27 mouse cellular contexts compared by ENCODE assay signal in the genomic region with DNA sequence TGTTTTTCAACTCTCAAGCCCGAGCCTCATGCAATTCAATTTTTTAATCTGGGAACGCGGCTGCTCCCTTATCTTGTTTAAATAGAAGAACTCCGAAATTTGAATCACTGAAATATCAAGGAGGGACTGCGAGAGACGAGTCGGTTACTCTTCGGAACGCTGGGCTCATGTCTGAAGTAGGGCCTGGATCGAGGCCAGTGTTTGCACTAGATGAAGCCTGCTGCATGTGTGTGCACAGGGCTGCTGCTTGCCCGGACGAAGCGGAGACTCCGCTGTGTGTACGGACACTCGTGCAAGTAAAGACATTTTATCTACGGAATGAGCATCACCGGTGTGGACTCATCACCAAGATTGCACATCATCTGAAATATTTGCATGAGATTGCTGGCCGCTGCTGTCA.
DNase-seq lines count a peak whose midpoint lies in the region; ATAC-seq and TF ChIP-seq lines count a peak whose summit lies in the region.
"Had no signal": no experiment of that assay in that cellular context is flagged by ENCODE, and none has a peak within 500 bp of the region (broad histone marks: within the 10 kb centered on the region; RNA-seq: fewer than 3 reads in every experiment).

No protein-coding gene starts in this region.

- no peak overlapping the region for H3K9ac ChIP-seq in liver, adult 2 months (ENCODE audit: low read depth, low read length)
- no peak overlapping the region for H3K9ac ChIP-seq in liver, embryonic 12.5 days
- H3K9ac ChIP-seq: embryonic facial prominence, embryonic 13.5 days; heart, embryonic 13.5 days; hindbrain, embryonic 13.5 days; lung, embryonic 15.5 days; neural tube, embryonic 15.5 days had no signal

- no peaks in the 10 kb centered on the region for H3K27me3 ChIP-seq in liver, adult 2 months (ENCODE audit: control insufficient read depth, insufficient read depth, low read length)
- H3K27me3 ChIP-seq in liver, embryonic 12.5 days (replicated peaks) = peaks cover 7% of the 10 kb centered on the region
- H3K27me3 ChIP-seq: heart, embryonic 13.5 days; hindbrain, embryonic 13.5 days; lung, embryonic 15.5 days; neural tube, embryonic 15.5 days had no signal

- H3K4me2 ChIP-seq in liver, embryonic 12.5 days = no peak overlapping the region
- H3K4me2 ChIP-seq: embryonic facial prominence, embryonic 13.5 days; heart, embryonic 13.5 days; hindbrain, embryonic 13.5 days; liver, embryonic 11.5 days; lung, embryonic 15.5 days; neural tube, embryonic 15.5 days had no signal

- no peaks in the 10 kb centered on the region for H3K9me3 ChIP-seq in liver, embryonic 12.5 days (replicated peaks)
- H3K9me3 ChIP-seq: embryonic facial prominence, embryonic 13.5 days; heart, embryonic 13.5 days; hindbrain, embryonic 13.5 days; lung, embryonic 15.5 days; neural tube, embryonic 15.5 days had no signal

- H3K27ac ChIP-seq in liver, adult 2 months (replicated peaks; ENCODE audit: insufficient read depth, low read depth, low read length) = no peak overlapping the region
- no peak overlapping the region for H3K27ac ChIP-seq in liver, embryonic 12.5 days
- H3K27ac ChIP-seq: embryonic facial prominence, embryonic 13.5 days; heart, adult 2 months; heart, embryonic 13.5 days; hindbrain, embryonic 13.5 days; kidney, postnatal 0 days; lung, embryonic 15.5 days; neural tube, embryonic 15.5 days had no signal

- no peak for TF ChIP-seq POLR2A in liver, adult 2 months (IDR thresholded peaks at IDR 0.05; ENCODE audit: extremely low read depth, insufficient read depth, low read length)
- no peak for TF ChIP-seq POLR2A in brain, embryonic 14.5 days (IDR thresholded peaks at IDR 0.05; ENCODE audit: borderline replicate concordance, extremely low read depth, insufficient read depth, insufficient read length, poor library complexity, severe bottlenecking)

- H3K79me2 ChIP-seq in liver, adult 2 months (ENCODE audit: control insufficient read depth, insufficient read depth, low read length) = no peaks in the 10 kb centered on the region

- no peak for TF ChIP-seq CTCF in liver, adult 2 months (IDR thresholded peaks at IDR 0.05; ENCODE audit: low read depth, low read length)
- TF ChIP-seq CTCF in brain, embryonic 14.5 days (IDR thresholded peaks at IDR 0.05; ENCODE audit: borderline replicate concordance, extremely low read depth, insufficient read depth, insufficient read length) = no peak

- DNase-seq in liver, adult 2 months (ENCODE audit: extremely low read depth, low read depth, low spot score) = peak; percentile 12
- DNase-seq in brain, embryonic 14.5 days (ENCODE audit: low read depth) = peak; percentile 68
- peak; percentile 21 to 40 for DNase-seq in lung, adult 18-20 months
- DNase-seq in lung, postnatal 14 days = peak; percentile 40
- DNase-seq in layer of hippocampus, adult 9-11 months = no peak
- DNase-seq in thymus, adult 18-20 months = no peak
- DNase-seq: adrenal gland, adult 2 months; cerebellum, adult 2 months; cerebellum, postnatal 36 days; embryo, embryonic 11 days; gastrocnemius, postnatal 25 days; heart, adult 2 months; heart, postnatal 14 days; kidney, adult 18-20 months; right cerebral cortex, adult 18-20 months; spleen, adult 18-20 months; thymus, postnatal 4 days had no signal

- no peaks in the 10 kb centered on the region for H3K36me3 ChIP-seq in liver, adult 2 months (ENCODE audit: control insufficient read depth, insufficient read depth, low read length)
- no peaks in the 10 kb centered on the region for H3K36me3 ChIP-seq in liver, embryonic 12.5 days
- H3K36me3 ChIP-seq: embryonic facial prominence, embryonic 13.5 days; heart, embryonic 13.5 days; hindbrain, embryonic 13.5 days; lung, embryonic 15.5 days; neural tube, embryonic 15.5 days had no signal

- ATAC-seq in liver, embryonic 12.5 days = no peak
- ATAC-seq: inflammation-experienced regulatory T-cells, adult 6 months had no signal

- H3K4me1 ChIP-seq in liver, adult 2 months (ENCODE audit: control insufficient read depth, insufficient read depth, low read length) = no peaks in the 10 kb centered on the region
- no peaks in the 10 kb centered on the region for H3K4me1 ChIP-seq in liver, embryonic 12.5 days

- WGBS in liver, adult 2 months = 28% methylated on average over 19 of the region's 19 CpGs
- 67% methylated on average over 19 of the region's 19 CpGs for WGBS in liver, embryonic 12.5 days (ENCODE audit: insufficient replicate concordance)

- no peak overlapping the region for H3K4me3 ChIP-seq in liver, adult 2 months (ENCODE audit: insufficient read depth, low read depth, low read length)
- no peak overlapping the region for H3K4me3 ChIP-seq in liver, embryonic 12.5 days
- H3K4me3 ChIP-seq: embryonic facial prominence, embryonic 13.5 days; erythroblast, embryonic 14.5 days; heart, adult 2 months; heart, embryonic 13.5 days; hindbrain, embryonic 13.5 days; lung, embryonic 15.5 days; neural tube, embryonic 15.5 days had no signal

Comparison
In these comparisons a context has a peak if more than half of its experiments do, and no peak if none do; other contexts are left out.
1. DNase-seq: peak in liver, adult 2 months (single experiment), brain, embryonic 14.5 days (single experiment), lung, adult 18-20 months (2 of 2) and lung, postnatal 14 days (single experiment); none in layer of hippocampus, adult 9-11 months (single experiment) and thymus, adult 18-20 months (0 of 2).